Mouse (Mus musculus): ENCODE results near the gene Cox19. TPM values are rescaled to one million over a fixed set of nuclear protein-coding genes. Genes with fewer than 3 reads are reported as not detected.

The Cox19 gene
- 141 and 142 TPM in 2 replicates for polyA plus RNA-seq (2014; fragmentation: Nextera tagmentation; extraction: Ambion mirVana)

GRCm38 (mm10) chr5:139351134-139351533 is at the start of gene Cox19:
Cox19 (minus strand) TSS chr5:139351418.
- ATAC-seq (ENCODE audit: insufficient read depth, low FRiP score, low TSS enrichment), result no peak
- Histone ChIP-seq H3K27me3 (ENCODE audit: control insufficient read depth, insufficient read depth, low read length) (no peaks in the 10 kb centered on the region), H3K36me3 (ENCODE audit: control insufficient read depth, insufficient read depth, low read length) (no peaks in the 10 kb centered on the region), H3K4me3 (ENCODE audit: low read depth, low read length) (no peak within 1 kb of the TSS), H3K9ac (ENCODE audit: low read length) (no peak within 1 kb of the TSS), H3K9me3 (ENCODE audit: control insufficient read depth, low read length) (no peaks in the 10 kb centered on the region), H3K4me2 (ENCODE audit: low read depth) (no peak within 1 kb of the TSS), H3K27ac (ENCODE audit: low read depth, low read length) (no peak within 1 kb of the TSS), H3K4me1 (ENCODE audit: control insufficient read depth, insufficient read depth, low read length) (peaks cover 2% of the 10 kb centered on the region; the same call in 1 of the 2 replicates)
- no peak for DNase-seq (ENCODE audit: low spot score)
- WGBS, result 56% methylated on average over 5 of the region's 5 CpGs

- Histone ChIP-seq H3K27ac (ENCODE audit: low read depth, low read length) (no peak overlapping the region), H3K9me3 (ENCODE audit: control insufficient read depth, low read length) (no peaks in the 10 kb centered on the region), H3K4me1 (ENCODE audit: control insufficient read depth, insufficient read depth, low read length) (no peaks in the 10 kb centered on the region), H3K36me3 (ENCODE audit: control insufficient read depth, insufficient read depth, low read length) (no peaks in the 10 kb centered on the region), H3K4me2 (ENCODE audit: low read depth) (no peak overlapping the region), H3K27me3 (ENCODE audit: control insufficient read depth, insufficient read depth, low read length) (no peaks in the 10 kb centered on the region), H3K9ac (ENCODE audit: low read length) (no peak overlapping the region), H3K4me3 (ENCODE audit: low read depth, low read length) (no peak overlapping the region)
- no peak for DNase-seq (ENCODE audit: low spot score)
- 89% methylated on average over 14 of the region's 14 CpGs for WGBS
- ATAC-seq (ENCODE audit: insufficient read depth, low FRiP score, low TSS enrichment), result no peak
These were observed 48.8 kb upstream of the Cox19 start for GRCm38 (mm10) chr5:139399991-139400390.

- Histone ChIP-seq H3K36me3 (ENCODE audit: control insufficient read depth, insufficient read depth, low read length) (no peaks in the 10 kb centered on the region), H3K4me2 (ENCODE audit: low read depth) (no peak overlapping the region), H3K9me3 (ENCODE audit: control insufficient read depth, low read length) (no peaks in the 10 kb centered on the region), H3K27ac (ENCODE audit: low read depth, low read length) (no peak overlapping the region), H3K27me3 (ENCODE audit: control insufficient read depth, insufficient read depth, low read length) (no peaks in the 10 kb centered on the region), H3K4me1 (ENCODE audit: control insufficient read depth, insufficient read depth, low read length) (no peaks in the 10 kb centered on the region), H3K4me3 (ENCODE audit: low read depth, low read length) (no peak overlapping the region), H3K9ac (ENCODE audit: low read length) (no peak overlapping the region)
- 81% methylated on average over 5 of the region's 5 CpGs for WGBS
- DNase-seq (ENCODE audit: low spot score) (no peak), ATAC-seq (ENCODE audit: insufficient read depth, low FRiP score, low TSS enrichment) (no peak)
These were observed 47.6 kb upstream of the Cox19 start for GRCm38 (mm10) chr5:139398786-139399185.

GRCm38 (mm10) chr5:139397959-139398753 is 46.9 kb upstream of the Cox19 start:
- no peak overlapping the region for H3K9ac ChIP-seq (ENCODE audit: low read length)
- no peaks in the 10 kb centered on the region for H3K4me1 ChIP-seq (ENCODE audit: control insufficient read depth, insufficient read depth, low read length)
- H3K4me3 ChIP-seq (ENCODE audit: low read depth, low read length), result no peak overlapping the region
- no peaks in the 10 kb centered on the region for H3K27me3 ChIP-seq (ENCODE audit: control insufficient read depth, insufficient read depth, low read length)
- 42% methylated on average over 5 of the region's 5 CpGs for WGBS
- no peaks in the 10 kb centered on the region for H3K36me3 ChIP-seq (ENCODE audit: control insufficient read depth, insufficient read depth, low read length)
- ATAC-seq (ENCODE audit: insufficient read depth, low FRiP score, low TSS enrichment) (peak; percentile 9; the same call in 1 of the 2 replicates), DNase-seq (ENCODE audit: low spot score) (peak; percentile 87)
- no peaks in the 10 kb centered on the region for H3K9me3 ChIP-seq (ENCODE audit: control insufficient read depth, low read length)
- H3K4me2 ChIP-seq (ENCODE audit: low read depth), result no peak overlapping the region
- no peak overlapping the region for H3K27ac ChIP-seq (ENCODE audit: low read depth, low read length)

GRCm38 (mm10) chr5:139397359-139397916 is 46.2 kb upstream of the Cox19 start:
- H3K27me3 ChIP-seq (ENCODE audit: control insufficient read depth, insufficient read depth, low read length), result no peaks in the 10 kb centered on the region
- no peak overlapping the region for H3K4me2 ChIP-seq (ENCODE audit: low read depth)
- 94% methylated on average over 4 of the region's 4 CpGs for WGBS
- no peak overlapping the region for H3K9ac ChIP-seq (ENCODE audit: low read length)
- DNase-seq (ENCODE audit: low spot score) (no peak), ATAC-seq (ENCODE audit: insufficient read depth, low FRiP score, low TSS enrichment) (no peak)
- H3K4me3 ChIP-seq (ENCODE audit: low read depth, low read length), result no peak overlapping the region
- no peaks in the 10 kb centered on the region for H3K4me1 ChIP-seq (ENCODE audit: control insufficient read depth, insufficient read depth, low read length)
- no peak overlapping the region for H3K27ac ChIP-seq (ENCODE audit: low read depth, low read length)
- no peaks in the 10 kb centered on the region for H3K9me3 ChIP-seq (ENCODE audit: control insufficient read depth, low read length)
- no peaks in the 10 kb centered on the region for H3K36me3 ChIP-seq (ENCODE audit: control insufficient read depth, insufficient read depth, low read length)

- H3K4me1 ChIP-seq (ENCODE audit: control insufficient read depth, insufficient read depth, low read length), result no peaks in the 10 kb centered on the region
These were observed 44.3 kb upstream of the Cox19 start for GRCm38 (mm10) chr5:139395528-139395927.

GRCm38 (mm10) chr5:139394399-139394798 is 43.2 kb upstream of the Cox19 start:
- H3K27ac ChIP-seq (ENCODE audit: low read depth, low read length), result no peak overlapping the region
- no peaks in the 10 kb centered on the region for H3K27me3 ChIP-seq (ENCODE audit: control insufficient read depth, insufficient read depth, low read length)
- no peak overlapping the region for H3K4me2 ChIP-seq (ENCODE audit: low read depth)
- WGBS, result 82% methylated on average over 7 of the region's 7 CpGs
- no peaks in the 10 kb centered on the region for H3K9me3 ChIP-seq (ENCODE audit: control insufficient read depth, low read length)
- no peak overlapping the region for H3K4me3 ChIP-seq (ENCODE audit: low read depth, low read length)
- no peak for ATAC-seq (ENCODE audit: insufficient read depth, low FRiP score, low TSS enrichment)
- no peaks in the 10 kb centered on the region for H3K36me3 ChIP-seq (ENCODE audit: control insufficient read depth, insufficient read depth, low read length)
- no peak overlapping the region for H3K9ac ChIP-seq (ENCODE audit: low read length)
- H3K4me1 ChIP-seq (ENCODE audit: control insufficient read depth, insufficient read depth, low read length), result 0 out of 2 replicates have a peak, but pooled peaks cover 4% of the 10 kb centered on the region
- DNase-seq (ENCODE audit: low spot score), result no peak

More at GRCm38 (mm10) chr5:139395528-139395927, 44.3 kb upstream of the Cox19 start:
- Histone ChIP-seq H3K36me3 (ENCODE audit: control insufficient read depth, insufficient read depth, low read length) (no peaks in the 10 kb centered on the region), H3K27me3 (ENCODE audit: control insufficient read depth, insufficient read depth, low read length) (no peaks in the 10 kb centered on the region), H3K4me3 (ENCODE audit: low read depth, low read length) (no peak overlapping the region), H3K27ac (ENCODE audit: low read depth, low read length) (no peak overlapping the region), H3K4me2 (ENCODE audit: low read depth) (no peak overlapping the region), H3K9ac (ENCODE audit: low read length) (no peak overlapping the region), H3K9me3 (ENCODE audit: control insufficient read depth, low read length) (no peaks in the 10 kb centered on the region)
- no peak for DNase-seq (ENCODE audit: low spot score)
- WGBS, result 88% methylated on average over 4 of the region's 4 CpGs
- no peak for ATAC-seq (ENCODE audit: insufficient read depth, low FRiP score, low TSS enrichment)

GRCm38 (mm10) chr5:139393197-139393588 is 42.0 kb upstream of the Cox19 start:
- H3K9me3 ChIP-seq (ENCODE audit: control insufficient read depth, low read length), result no peaks in the 10 kb centered on the region
- no peaks in the 10 kb centered on the region for H3K36me3 ChIP-seq (ENCODE audit: control insufficient read depth, insufficient read depth, low read length)
- DNase-seq (ENCODE audit: low spot score), result no peak
- no peaks in the 10 kb centered on the region for H3K27me3 ChIP-seq (ENCODE audit: control insufficient read depth, insufficient read depth, low read length)
- H3K4me2 ChIP-seq (ENCODE audit: low read depth), result no peak overlapping the region
- 92% methylated on average over 16 of the region's 16 CpGs for WGBS
- H3K27ac ChIP-seq (ENCODE audit: low read depth, low read length), result no peak overlapping the region
- peaks cover 11% of the 10 kb centered on the region; the same call in 1 of the 2 replicates for H3K4me1 ChIP-seq (ENCODE audit: control insufficient read depth, insufficient read depth, low read length)
- H3K9ac ChIP-seq (ENCODE audit: low read length), result no peak overlapping the region
- ATAC-seq (ENCODE audit: insufficient read depth, low FRiP score, low TSS enrichment), result no peak
- H3K4me3 ChIP-seq (ENCODE audit: low read depth, low read length), result no peak overlapping the region

Data from neural tube, embryonic 11.5 days (tissue).